Mouse (Mus musculus): ENCODE data around the gene Csf2rb2. TPM values are rescaled to one million over a fixed set of nuclear protein-coding genes. Genes with fewer than 3 reads are reported as not detected.
"Not testable (repeated sequence)": the region's sequence is repeated elsewhere in the genome, so short reads cannot be mapped to it uniquely, and the experiment has no call there.

The Csf2rb2 gene
- polyA plus RNA-seq, 1 experiment, result 3.1 TPM

DNA sequence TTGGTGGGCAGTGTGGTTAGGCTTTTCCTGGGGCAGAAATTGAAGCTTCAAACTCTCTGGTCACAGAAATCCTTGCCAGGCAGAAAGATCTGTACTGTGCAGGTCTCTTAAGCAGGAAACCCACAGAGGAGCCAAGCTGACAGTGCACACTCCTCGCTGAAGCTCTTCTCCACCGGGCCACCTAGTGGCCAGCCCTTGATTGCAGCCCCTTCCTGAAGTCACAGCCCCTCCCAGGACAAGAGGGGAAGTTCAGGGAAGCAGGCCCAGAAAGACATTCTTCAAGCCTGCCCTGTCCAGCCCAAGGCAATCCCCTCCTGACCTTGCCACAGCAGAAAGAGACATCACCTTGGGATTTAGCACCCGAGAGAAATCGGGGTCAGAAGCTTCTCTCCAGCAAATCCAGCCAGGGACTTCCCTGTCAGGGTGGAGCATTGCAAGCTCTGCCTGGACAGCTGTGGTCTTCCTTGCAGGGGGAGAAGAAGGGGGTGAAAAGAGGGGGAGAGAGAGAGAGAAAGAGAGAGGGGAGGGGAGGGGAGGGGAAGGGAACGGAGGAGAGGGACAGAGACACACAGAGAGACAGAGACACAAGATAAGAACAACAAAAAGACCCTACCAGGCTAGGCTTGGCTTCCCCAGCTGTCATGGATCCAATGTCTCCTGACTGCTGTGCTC lies 15.4 kb upstream of the Csf2rb2 start:
- WGBS, result 9% methylated on average over 5 of the region's 5 CpGs
- DNase-seq (ENCODE audit: low read depth, low spot score), result no peak

- DNase-seq (ENCODE audit: low read depth, low spot score), result not testable (repeated sequence)
- 69% methylated on average over 2 of the region's 2 CpGs for WGBS
These were observed 13.0 kb upstream of the Csf2rb2 start for GRCm38 (mm10) chr15:78318338-78319171.

DNA sequence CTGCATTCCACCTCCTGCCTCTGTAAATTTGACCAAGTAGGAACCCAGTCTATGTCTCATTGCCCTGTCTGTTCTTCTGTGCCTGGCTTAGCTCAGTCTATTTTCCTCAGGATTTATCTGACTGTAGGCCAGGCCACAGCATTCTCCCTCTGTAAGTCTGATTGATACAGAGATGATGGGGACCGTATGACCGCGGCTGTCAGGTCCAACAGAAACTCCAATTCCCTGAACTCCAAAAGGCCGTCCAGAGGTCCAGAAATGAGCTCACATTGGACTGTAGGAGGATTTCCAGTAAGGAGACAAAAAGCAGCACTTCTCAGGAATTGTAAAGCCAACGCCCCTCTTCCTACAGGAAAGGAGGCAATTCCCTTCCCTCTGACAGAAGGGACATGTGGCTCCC lies 8.1 kb upstream of the Csf2rb2 start:
- WGBS, result 71% methylated on average over 5 of the region's 5 CpGs
- DNase-seq (ENCODE audit: low read depth, low spot score), result not testable (repeated sequence)

DNA sequence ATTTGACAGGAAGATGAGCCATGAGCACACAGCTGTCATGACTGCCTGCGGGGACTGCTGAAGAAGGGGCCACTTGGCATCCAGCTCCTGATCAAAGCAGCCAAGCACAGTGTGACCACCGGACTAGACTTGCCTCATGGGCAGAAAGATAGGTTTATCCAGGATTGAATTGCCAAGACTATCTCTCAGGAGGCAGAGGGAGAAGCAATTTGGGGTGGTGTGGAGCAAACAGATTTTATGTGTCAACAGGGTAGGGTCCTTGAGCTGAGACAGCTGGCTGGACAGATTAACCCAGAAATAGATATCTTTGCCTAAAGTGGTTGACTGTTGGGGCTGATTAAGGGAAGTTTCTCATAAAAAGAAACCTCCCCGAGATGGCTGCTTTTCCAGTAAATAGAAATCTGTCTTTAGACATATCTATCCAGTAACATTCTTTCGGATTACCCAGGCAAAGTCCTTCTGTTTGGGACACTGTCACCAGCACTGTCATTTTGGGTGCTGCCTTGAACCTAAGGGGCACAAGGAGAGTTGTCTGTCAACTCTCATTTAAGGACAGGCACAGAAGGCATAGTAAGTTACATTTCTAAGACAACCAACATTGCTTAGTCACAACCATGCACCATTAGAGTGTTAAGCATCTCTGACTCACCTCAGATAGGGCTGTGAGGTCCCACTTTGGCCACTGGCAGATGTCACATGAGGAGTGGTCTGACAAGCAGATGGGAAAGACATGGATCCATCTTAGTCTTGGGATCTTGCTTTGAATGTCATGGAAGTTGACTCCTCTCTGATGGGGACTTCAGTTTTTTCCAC lies 7.1 kb upstream of the Csf2rb2 start:
- DNase-seq (ENCODE audit: low read depth, low spot score), result not testable (repeated sequence)
- 57% methylated on average over 4 of the region's 4 CpGs for WGBS

DNA sequence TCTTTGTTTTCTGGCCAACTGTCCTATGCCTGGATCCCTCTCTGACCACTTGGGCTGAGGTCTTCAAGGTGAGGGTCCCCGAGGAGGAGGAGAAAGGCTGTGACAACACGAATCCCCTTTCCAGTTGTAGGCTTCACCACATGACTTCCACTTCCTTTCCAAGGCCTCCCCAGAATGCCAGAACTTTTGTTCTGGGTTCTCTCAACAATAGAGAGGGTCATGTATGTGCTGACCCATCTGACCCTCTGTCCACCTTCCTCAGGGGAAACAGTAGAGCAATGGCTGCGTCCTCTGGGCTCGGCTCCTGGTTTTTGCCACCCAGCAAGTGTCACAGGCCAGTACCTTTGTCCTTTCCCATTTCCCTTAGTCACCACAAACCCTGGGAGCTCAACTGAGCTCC lies 5.5 kb upstream of the Csf2rb2 start:
- WGBS, result 78% methylated on average over 4 of the region's 4 CpGs
- no peak for DNase-seq (ENCODE audit: low read depth, low spot score)

DNA sequence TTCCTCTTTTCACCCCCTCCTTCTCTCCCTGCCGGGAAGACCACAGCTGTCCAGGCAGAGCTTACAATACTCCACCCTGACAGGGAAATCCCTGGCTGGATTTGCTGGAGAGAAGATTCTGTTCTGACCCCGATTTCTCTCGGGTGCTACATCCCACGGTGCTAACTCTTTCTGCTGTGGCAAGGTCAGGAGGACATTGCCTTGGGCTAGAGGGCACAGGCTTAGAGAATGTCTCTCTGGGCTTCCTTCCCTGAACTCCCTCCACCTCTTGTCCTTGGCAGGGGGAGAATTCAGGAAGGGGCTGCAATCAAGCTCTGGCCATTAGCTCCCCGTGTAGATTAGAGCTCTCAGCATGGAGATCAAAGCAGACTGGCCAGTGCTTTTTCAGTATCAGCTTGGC lies 4.3 kb upstream of the Csf2rb2 start:
- no peak for DNase-seq (ENCODE audit: low read depth, low spot score)
- WGBS, result 26% methylated on average over 5 of the region's 5 CpGs

GRCm38 (mm10) chr15:78303665-78304233 lies 1.8 kb downstream of the Csf2rb2 start:
- no peak for DNase-seq (ENCODE audit: low read depth, low spot score)
- 72% methylated on average over 6 of the region's 6 CpGs for WGBS

- 98% methylated on average over 4 of the region's 4 CpGs for WGBS
- no peak for DNase-seq (ENCODE audit: low read depth, low spot score)
These were observed 2.8 kb downstream of the Csf2rb2 start for GRCm38 (mm10) chr15:78302718-78303117.

DNA sequence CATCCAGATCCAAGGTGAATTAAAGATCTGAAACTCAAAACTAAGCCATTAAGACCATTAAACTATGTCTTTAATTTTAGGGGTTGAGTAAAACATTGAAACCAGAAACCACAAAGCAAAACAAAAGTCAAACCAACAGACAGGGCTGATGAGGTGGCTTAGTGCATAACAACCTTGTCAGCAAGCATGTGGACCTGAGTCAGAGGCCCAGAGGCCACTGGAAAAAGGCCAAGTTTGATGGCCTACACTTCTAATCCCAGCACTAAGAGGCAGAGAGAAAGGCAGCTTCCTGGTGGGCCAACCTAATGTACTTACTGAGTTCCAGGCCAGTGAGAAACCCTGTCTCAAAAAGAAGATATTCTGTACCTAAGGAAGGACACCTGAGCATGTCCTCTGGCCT lies 4.7 kb downstream of the Csf2rb2 start:
- no peak for DNase-seq (ENCODE audit: low read depth, low spot score)

- 68% methylated on average over 3 of the region's 3 CpGs for WGBS
- DNase-seq (ENCODE audit: low read depth, low spot score), result no peak
These were observed 5.9 kb downstream of the Csf2rb2 start for GRCm38 (mm10) chr15:78299641-78300040.

DNA sequence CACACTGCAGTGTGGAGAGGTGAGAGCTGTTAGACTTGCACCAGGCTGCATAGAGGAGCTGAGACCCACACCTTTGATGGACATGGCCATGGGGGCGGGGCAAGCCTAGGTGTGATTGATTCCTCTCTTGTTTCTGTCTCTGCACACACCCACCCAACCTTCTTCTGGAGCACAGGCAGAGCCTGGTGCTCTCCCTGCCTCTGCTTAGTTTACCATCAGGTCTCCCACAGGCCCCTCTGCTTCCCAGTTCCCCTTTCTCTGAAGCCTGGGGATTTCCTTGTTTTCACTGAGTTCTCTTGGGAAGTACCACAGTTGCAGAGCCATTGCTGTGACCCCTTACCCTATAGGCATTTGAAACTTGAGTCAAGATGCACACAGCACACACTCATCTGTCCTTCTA lies 7.0 kb downstream of the Csf2rb2 start:
- WGBS, result 85% methylated on average over 1 of the region's 1 CpGs
- DNase-seq (ENCODE audit: low read depth, low spot score), result no peak

DNA sequence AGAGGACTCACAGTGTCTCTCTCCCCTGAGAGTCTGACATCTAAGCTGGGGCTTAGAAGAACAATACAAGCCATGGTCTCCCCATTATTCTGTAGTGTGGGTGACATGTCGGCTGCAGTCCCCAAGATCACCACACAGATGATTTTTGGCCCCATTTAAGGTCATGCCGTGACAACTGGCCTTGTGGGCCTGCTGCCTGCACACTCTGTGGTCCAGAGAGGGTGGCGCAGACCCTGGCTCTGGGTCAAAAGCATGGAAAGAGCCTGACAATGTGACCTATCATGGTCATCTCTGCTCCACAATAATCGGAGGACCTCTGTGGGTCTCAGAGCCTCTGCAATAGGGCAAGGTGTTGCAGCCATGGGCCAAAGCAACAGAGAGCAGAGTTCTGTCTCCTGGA lies 11.8 kb downstream of the Csf2rb2 start:
- WGBS, result 84% methylated on average over 4 of the region's 4 CpGs
- no peak for DNase-seq (ENCODE audit: low read depth, low spot score)

GRCm38 (mm10) chr15:78293228-78293627 lies 12.3 kb downstream of the Csf2rb2 start:
- not testable (repeated sequence) for DNase-seq (ENCODE audit: low read depth, low spot score)
- WGBS, result 7% methylated on average over 2 of the region's 2 CpGs

DNA sequence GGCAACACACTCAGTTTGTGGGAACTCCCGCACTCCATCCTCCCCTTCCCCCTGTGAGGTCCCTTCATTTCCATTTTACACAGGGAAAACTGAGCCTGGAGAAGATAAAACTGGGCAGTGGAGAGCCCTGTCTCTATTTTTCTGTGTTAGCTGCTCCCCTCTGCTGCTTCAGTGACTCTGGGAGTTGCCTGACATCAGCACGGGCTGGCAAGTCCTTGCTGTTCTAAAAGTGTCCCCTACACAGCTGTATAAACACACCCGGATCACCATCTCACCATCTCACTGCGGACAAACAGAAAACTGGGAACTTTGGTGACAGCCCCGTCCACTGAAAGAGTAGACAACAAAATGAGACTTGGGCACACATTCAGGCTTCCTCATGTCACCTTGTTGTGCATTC lies 15.7 kb downstream of the Csf2rb2 start:
- DNase-seq (ENCODE audit: low read depth, low spot score), result not testable (repeated sequence)
- whole genome bisulfite sequencing, result 41% methylated on average over 5 of the region's 5 CpGs

GRCm38 (mm10) chr15:78287941-78288340 lies 17.6 kb downstream of the Csf2rb2 start:
- no peak for DNase-seq (ENCODE audit: low read depth, low spot score)

DNA sequence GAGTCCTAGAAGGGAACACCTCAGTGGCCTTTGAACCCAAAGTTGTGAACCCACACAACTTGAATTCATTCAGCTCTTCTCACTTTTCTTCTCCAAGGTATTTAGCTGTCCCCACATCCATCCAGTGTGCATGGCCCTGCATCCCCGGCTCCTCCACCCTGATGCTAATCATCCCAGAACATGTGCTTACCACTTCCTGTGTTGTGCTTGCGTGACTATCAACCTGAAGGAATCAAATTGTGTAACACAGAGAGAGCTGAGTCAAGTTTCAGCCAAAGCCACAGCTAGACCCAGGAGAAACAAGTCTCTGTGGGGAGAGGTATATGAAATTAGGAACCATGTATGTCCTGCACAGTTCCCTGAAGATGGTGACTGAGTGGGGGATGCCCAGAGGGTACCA lies 27.2 kb downstream of the Csf2rb2 start:
- no peak for DNase-seq (ENCODE audit: low read depth, low spot score)
- WGBS, result 74% methylated on average over 2 of the region's 2 CpGs

More at GRCm38 (mm10) chr15:78287941-78288340, 17.6 kb downstream of the Csf2rb2 start:
- 83% methylated on average over 5 of the region's 5 CpGs for WGBS

GRCm38 (mm10) chr15:78271208-78271607 lies 34.3 kb downstream of the Csf2rb2 start:
- DNase-seq (ENCODE audit: low read depth, low spot score), result no peak

- WGBS, result 37% methylated on average over 4 of the region's 4 CpGs
- DNase-seq (ENCODE audit: low read depth, low spot score), result no peak
These were observed 37.7 kb downstream of the Csf2rb2 start for GRCm38 (mm10) chr15:78267865-78268264.

DNA sequence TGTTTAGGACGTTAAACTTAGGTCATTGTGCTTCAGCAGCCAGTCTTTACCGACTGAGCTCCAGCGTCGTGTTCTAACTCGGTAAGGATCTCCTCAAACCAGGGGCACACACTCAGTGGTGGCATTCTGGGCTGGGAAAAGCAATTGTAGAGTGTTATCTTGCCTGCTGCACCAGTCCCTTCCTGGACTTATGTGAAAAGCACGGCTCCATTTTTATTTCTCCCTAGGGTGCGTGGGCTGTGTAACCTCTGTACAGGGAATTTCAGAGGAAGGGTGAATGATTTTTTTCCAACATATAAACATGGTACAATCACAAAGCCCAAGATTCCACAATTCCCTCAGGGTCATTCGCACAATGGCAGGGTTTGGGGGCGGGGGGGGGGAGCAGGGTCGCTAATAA lies 38.1 kb downstream of the Csf2rb2 start:
- DNase-seq (ENCODE audit: low read depth, low spot score), result no peak
- WGBS, result 70% methylated on average over 10 of the region's 10 CpGs

DNA sequence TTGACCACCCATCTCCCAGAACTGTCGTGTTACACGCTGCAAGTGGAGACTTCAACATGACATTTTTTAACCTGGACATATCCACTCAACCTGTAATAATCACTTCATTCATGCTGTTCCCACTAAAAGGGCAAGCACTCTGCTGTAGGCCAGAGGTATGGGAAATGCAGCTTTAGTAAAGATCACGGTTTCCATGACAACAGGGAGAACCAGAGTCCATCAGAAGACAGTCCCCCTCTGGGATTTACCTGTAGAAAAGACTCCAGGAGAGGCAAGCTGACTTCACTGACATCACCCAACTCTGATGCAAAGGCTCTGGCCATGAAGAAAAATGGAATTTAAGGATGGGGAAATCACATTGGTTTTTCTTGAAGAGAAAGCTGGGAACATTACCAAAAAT lies 42.2 kb downstream of the Csf2rb2 start:
- DNase-seq (ENCODE audit: low read depth, low spot score), result no peak
- WGBS, result 66% methylated on average over 3 of the region's 3 CpGs
